Mouse (Mus musculus) midbrain, embryonic 16.5 days (tissue): ENCODE data around the gene Agap3. TPM values are rescaled to one million over a fixed set of nuclear protein-coding genes. Genes with fewer than 3 reads are reported as not detected.

Experiments used
- ATAC-seq: fragments of 200-750 bp; cut with Nextera tagmentation; 2 replicates; pipeline ENCODE4 v1.8.0; 2017; ENCODE audit warnings: moderate TSS enrichment
- H3K27ac ChIP-seq: fragments of 300-500 bp; sonication (generic); 2 replicates; pipeline ENCODE4 v1.5.1; 2014; ENCODE audit warnings: mild to moderate bottlenecking, low read length, mixed read lengths
- H3K27me3 ChIP-seq: fragments of 300-500 bp; sonication (generic); 2 replicates; pipeline ENCODE4 v1.6.1; 2014; ENCODE audit warnings: low read depth, low read length, mixed read lengths; ENCODE audit not compliant: control insufficient read depth, insufficient read depth
- H3K36me3 ChIP-seq: fragments of 300-500 bp; sonication (generic); 2 replicates; pipeline ENCODE4 v1.6.1; 2014; ENCODE audit warnings: mild to moderate bottlenecking, low read length, moderate library complexity, mixed read lengths; ENCODE audit not compliant: control insufficient read depth, insufficient read depth
- H3K4me1 ChIP-seq: fragments of 300-500 bp; sonication (generic); 2 replicates; pipeline ENCODE4 v1.6.1; 2014; ENCODE audit warnings: mild to moderate bottlenecking, low read length, mixed read lengths; ENCODE audit not compliant: control insufficient read depth, insufficient read depth
- H3K4me2 ChIP-seq: fragments of 300-500 bp; sonication (generic); 2 replicates; pipeline ENCODE4 v1.6.1; 2014; ENCODE audit warnings: mild to moderate bottlenecking, low read length, mixed read lengths
- H3K4me3 ChIP-seq: fragments of 300-500 bp; sonication (generic); 2 replicates; pipeline ENCODE4 v1.5.1; 2014; ENCODE audit warnings: low read depth, mild to moderate bottlenecking, low read length, moderate library complexity, mixed read lengths
- H3K9ac ChIP-seq: fragments of 300-500 bp; sonication (generic); 2 replicates; pipeline ENCODE4 v1.6.1; 2014; ENCODE audit warnings: low read depth, low read length, mixed read lengths
- H3K9me3 ChIP-seq: fragments of 300-500 bp; sonication (generic); replicated peaks from 2 replicates; pipeline ENCODE4 v1.6.1; 2014; ENCODE audit warnings: mild to moderate bottlenecking, low read length, mixed read lengths; ENCODE audit not compliant: control insufficient read depth, poor library complexity, severe bottlenecking
- WGBS: fragments of 180-500 bp; shearing (Covaris S2); extraction: QIAGEN DNeasy Blood & Tissue Kit; methylation state at CpG from one replicate; pipeline ENCODE4 v1.1.7; 2014; 5-methylcytosine and 5-hydroxymethylcytosine counted together
- polyA plus RNA-seq: library from polyadenylated mRNA; unstranded; fragments of >200 nt; fragmentation: Nextera tagmentation; extraction: Ambion mirVana; gene quantifications from 2 replicates; pipeline ENCODE4 v1.2.1, GENCODE M21; 2015

Gene Agap3
- polyA plus RNA-seq, 1 experiment from 2014 or later, result 55.6 TPM

- 93% methylated on average over 9 of the region's 9 CpGs for WGBS
- Histone ChIP-seq H3K36me3 (peaks cover 32% of the 10 kb centered on the region), H3K9ac (no peak overlapping the region), H3K27ac (no peak overlapping the region), H3K4me3 (no peak overlapping the region), H3K4me1 (peaks cover 30% of the 10 kb centered on the region), H3K4me2 (no peak overlapping the region), H3K9me3 (no peaks in the 10 kb centered on the region), H3K27me3 (no peaks in the 10 kb centered on the region; the same call in none of the 2 replicates)
- no peak for ATAC-seq
These were observed 25.9 kb downstream of the Agap3 start for GRCm38 (mm10) chr5:24477909-24478308.

GRCm38 (mm10) chr5:24481647-24482046 is 29.7 kb downstream of the Agap3 start:
- Histone ChIP-seq H3K27me3 (no peaks in the 10 kb centered on the region), H3K27ac (no peak overlapping the region), H3K4me3 (no peak overlapping the region), H3K9me3 (no peaks in the 10 kb centered on the region), H3K36me3 (peaks cover 36% of the 10 kb centered on the region), H3K4me1 (peaks cover 13% of the 10 kb centered on the region), H3K9ac (no peak overlapping the region), H3K4me2 (no peak overlapping the region)
- 7% methylated on average over 3 of the region's 4 CpGs for WGBS
- ATAC-seq, result peak; percentile 43

DNA sequence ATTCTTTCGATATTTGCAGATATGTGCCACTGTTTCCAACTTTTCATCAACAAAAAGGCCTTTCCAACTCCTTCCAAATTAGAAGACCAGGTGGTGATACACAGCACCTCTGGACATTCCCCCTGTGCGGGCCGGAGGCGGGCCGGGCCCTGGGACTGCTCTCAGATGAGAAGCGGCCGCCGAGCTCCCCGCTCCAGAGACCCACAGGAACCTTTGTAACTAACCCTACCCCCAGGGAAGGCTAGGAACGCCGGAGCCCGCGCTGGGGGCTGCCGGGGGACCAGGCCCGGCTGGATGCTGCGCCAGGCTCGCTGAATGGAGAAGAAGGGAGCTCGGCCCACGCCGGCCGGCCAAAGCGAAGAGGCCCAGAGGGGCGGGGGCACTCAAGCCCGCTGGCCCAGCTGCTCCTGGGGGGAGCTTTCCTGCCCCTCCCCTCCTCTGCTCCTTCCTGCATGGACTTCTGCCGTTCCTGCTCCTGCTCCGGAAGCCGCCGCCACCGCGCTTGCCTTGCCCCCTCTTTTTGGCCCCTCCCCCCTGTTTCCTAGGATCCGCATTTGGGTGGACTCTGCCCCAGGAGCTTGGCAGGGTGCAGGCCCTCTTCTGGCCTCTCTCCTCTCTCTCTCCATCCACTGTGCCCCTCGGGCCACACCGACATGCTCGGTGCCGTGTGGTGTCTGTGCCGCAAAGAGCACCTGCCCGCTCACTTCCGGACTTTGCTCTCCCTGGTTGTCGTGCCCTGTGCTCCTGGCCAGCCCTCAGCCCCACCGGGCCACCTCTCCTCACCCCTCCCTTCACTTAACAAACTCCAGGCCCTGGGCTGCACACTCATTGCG is 30.5 kb downstream of the Agap3 start:
- no peak; the same call in 1 of the 2 replicates for ATAC-seq
- Histone ChIP-seq H3K9me3 (no peaks in the 10 kb centered on the region), H3K27ac (no peak overlapping the region), H3K27me3 (no peaks in the 10 kb centered on the region), H3K36me3 (peaks cover 36% of the 10 kb centered on the region), H3K4me2 (no peak overlapping the region), H3K9ac (no peak overlapping the region), H3K4me3 (no peak overlapping the region), H3K4me1 (peaks cover 13% of the 10 kb centered on the region)
- WGBS, result 34% methylated on average over 35 of the region's 41 CpGs

- Histone ChIP-seq H3K27me3 (no peaks in the 10 kb centered on the region), H3K36me3 (peaks cover 32% of the 10 kb centered on the region), H3K4me1 (peaks cover 13% of the 10 kb centered on the region), H3K4me2 (no peak overlapping the region), H3K4me3 (no peak overlapping the region), H3K9me3 (no peaks in the 10 kb centered on the region), H3K27ac (no peak overlapping the region), H3K9ac (no peak overlapping the region)
- WGBS, result 17% methylated on average over 10 of the region's 11 CpGs
- ATAC-seq, result peak; percentile 18
These were observed 31.3 kb downstream of the Agap3 start for GRCm38 (mm10) chr5:24483326-24483725.

DNA sequence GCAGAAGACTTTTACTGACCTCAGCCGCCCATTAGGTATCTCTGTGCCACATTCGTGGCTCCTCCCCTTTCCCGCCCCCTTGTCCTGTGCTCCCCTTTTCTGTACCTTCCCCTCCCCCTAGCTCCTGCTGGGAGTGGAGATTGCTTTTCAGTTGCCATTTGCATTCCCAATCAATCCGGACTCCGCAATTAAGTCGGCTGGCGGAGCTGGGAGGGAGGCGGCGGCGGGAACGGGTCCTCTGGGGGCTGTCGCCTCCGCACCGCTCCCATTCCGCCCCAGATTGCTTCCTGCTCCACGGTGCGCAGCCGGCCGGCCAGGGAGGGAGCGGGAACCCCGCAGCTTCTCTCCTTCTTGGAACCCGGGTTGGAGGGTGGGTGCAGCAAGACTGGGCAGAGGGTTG is 33.0 kb downstream of the Agap3 start:
- Histone ChIP-seq H3K36me3 (peaks cover 28% of the 10 kb centered on the region), H3K27ac (no peak overlapping the region), H3K9ac (no peak overlapping the region), H3K4me3 (no peak overlapping the region; the same call in 1 of the 2 replicates), H3K4me2 (peak overlapping the region; percentile 33), H3K27me3 (no peaks in the 10 kb centered on the region), H3K9me3 (no peaks in the 10 kb centered on the region), H3K4me1 (peaks cover 13% of the 10 kb centered on the region)
- WGBS, result 12% methylated on average over 22 of the region's 22 CpGs
- no peak for ATAC-seq

DNA sequence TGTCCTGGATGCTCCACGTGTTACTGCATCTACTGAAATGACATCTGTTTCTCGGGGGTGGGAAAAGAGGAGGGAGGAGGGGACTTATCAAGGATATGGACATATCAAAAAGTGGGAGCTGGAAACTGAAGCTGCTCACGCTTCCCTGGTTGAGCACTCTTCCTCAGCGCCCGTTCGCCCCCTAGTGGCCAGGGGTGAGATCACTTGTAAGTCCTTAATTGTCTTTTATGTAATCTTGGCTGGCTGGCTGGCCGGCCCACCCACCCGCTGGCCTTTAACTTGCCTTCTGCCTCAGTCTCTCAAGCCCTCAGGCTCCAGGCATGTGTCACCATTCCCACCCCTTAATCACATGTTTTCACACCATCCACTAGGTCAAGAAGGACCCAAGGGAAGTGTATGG is 34.1 kb downstream of the Agap3 start:
- WGBS, result 0% methylated on average over 8 of the region's 8 CpGs
- Histone ChIP-seq H3K4me2 (no peak overlapping the region), H3K9me3 (no peaks in the 10 kb centered on the region), H3K4me3 (no peak overlapping the region), H3K36me3 (peaks cover 32% of the 10 kb centered on the region), H3K27ac (no peak overlapping the region), H3K27me3 (no peaks in the 10 kb centered on the region), H3K4me1 (peaks cover 9% of the 10 kb centered on the region), H3K9ac (no peak overlapping the region)
- ATAC-seq, result 0 out of 2 replicates have a peak, but pooled peaks have one; percentile 9

DNA sequence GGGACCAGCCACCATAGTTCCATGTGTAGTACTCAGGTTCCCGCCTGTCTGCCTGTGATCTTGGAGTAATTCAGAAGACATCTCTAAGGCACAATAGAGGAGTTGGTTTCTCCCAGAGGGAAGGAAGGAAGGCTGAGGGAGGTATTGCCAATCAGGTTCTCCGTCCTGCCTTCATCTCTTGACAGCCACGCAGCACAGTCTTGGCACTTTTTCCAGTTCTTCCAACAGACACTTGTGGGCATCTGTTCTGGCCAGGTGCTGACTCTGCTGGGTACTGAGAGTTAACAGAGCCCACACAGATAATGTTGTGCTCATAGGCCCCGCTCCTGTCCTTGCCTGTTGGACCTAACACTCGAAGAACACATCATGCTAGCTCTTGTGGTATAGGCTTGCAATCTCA is 34.8 kb downstream of the Agap3 start:
- no peak overlapping the region for H3K4me3 ChIP-seq
- H3K36me3 ChIP-seq, result peaks cover 36% of the 10 kb centered on the region
- H3K4me1 ChIP-seq, result peaks cover 5% of the 10 kb centered on the region; the same call in 1 of the 2 replicates
- no peak for ATAC-seq
- H3K4me2 ChIP-seq, result no peak overlapping the region
- H3K9ac ChIP-seq, result no peak overlapping the region
- no peaks in the 10 kb centered on the region for H3K9me3 ChIP-seq
- no peaks in the 10 kb centered on the region for H3K27me3 ChIP-seq
- no peak overlapping the region for H3K27ac ChIP-seq
- WGBS, result 91% methylated on average over 5 of the region's 5 CpGs

- WGBS, result 75% methylated on average over 14 of the region's 14 CpGs
- Histone ChIP-seq H3K4me1 (peaks cover 3% of the 10 kb centered on the region; the same call in 1 of the 2 replicates), H3K36me3 (peaks cover 40% of the 10 kb centered on the region), H3K9ac (no peak overlapping the region), H3K4me2 (no peak overlapping the region), H3K9me3 (no peaks in the 10 kb centered on the region), H3K27me3 (no peaks in the 10 kb centered on the region), H3K4me3 (no peak overlapping the region), H3K27ac (no peak overlapping the region)
- ATAC-seq, result no peak
These were observed 38.5 kb downstream of the Agap3 start for GRCm38 (mm10) chr5:24490413-24490920.

GRCm38 (mm10) chr5:24492546-24493285 is 40.7 kb downstream of the Agap3 start:
- peaks cover 40% of the 10 kb centered on the region for H3K36me3 ChIP-seq
- H3K4me3 ChIP-seq, result no peak overlapping the region
- no peak for ATAC-seq
- H3K9ac ChIP-seq, result no peak overlapping the region
- peaks cover 3% of the 10 kb centered on the region for H3K4me1 ChIP-seq
- no peak overlapping the region for H3K27ac ChIP-seq
- no peaks in the 10 kb centered on the region for H3K9me3 ChIP-seq
- no peaks in the 10 kb centered on the region for H3K27me3 ChIP-seq
- no peak overlapping the region for H3K4me2 ChIP-seq
- 90% methylated on average over 16 of the region's 16 CpGs for WGBS
